Mouse (Mus musculus) megakaryocyte, embryonic 14.5 days (primary cell): ENCODE measurements at regions not wholly inside any gene's neighbourhood (a gene's known extent, or its start where the extent isn't known, plus 50 kb on each side); places are given as distances from the start of the nearest gene placed in this dataset.

Experiments used
- FLI1 ChIP-seq: IDR thresholded peaks from 2 replicates; pipeline ENCODE4 v1.6.1; 2012; ENCODE audit warnings: low read length, inconsistent platforms, mixed read lengths
- GATA1 ChIP-seq: IDR thresholded peaks from 3 replicates; pipeline ENCODE4 v1.6.1; 2012; ENCODE audit warnings: mixed read lengths, low read length, inconsistent platforms, borderline replicate concordance

GRCm38 (mm10) chr4:75857769-75858408, 579.8 kb upstream of the Dmac1 start:
- TF ChIP-seq GATA1 (no peak), FLI1 (no peak)
